Mouse (Mus musculus) neural tube, embryonic 15.5 days (tissue): ENCODE results near the gene Mrps2. TPM values are rescaled to one million over a fixed set of nuclear protein-coding genes. Genes with fewer than 3 reads are reported as not detected.
"Not testable (repeated sequence)": the region's sequence is repeated elsewhere in the genome, so short reads cannot be mapped to it uniquely, and the experiment has no call there.

Experiments used
- ATAC-seq: fragments of 200-750 bp; cut with Nextera tagmentation; 2 replicates; pipeline ENCODE4 v1.8.0; 2017; ENCODE audit warnings: mild to moderate bottlenecking, moderate TSS enrichment, moderate library complexity; ENCODE audit not compliant: low FRiP score
- H3K27ac ChIP-seq: fragments of 300-500 bp; sonication (generic); replicated peaks from 2 replicates; pipeline ENCODE4 v1.5.1; 2015; ENCODE audit warnings: mild to moderate bottlenecking, inconsistent platforms
- H3K27me3 ChIP-seq: fragments of 300-500 bp; sonication (generic); replicated peaks from 2 replicates; pipeline ENCODE4 v1.6.1; 2015; ENCODE audit warnings: inconsistent platforms
- H3K36me3 ChIP-seq: fragments of 300-500 bp; sonication (generic); 2 replicates; pipeline ENCODE4 v1.6.1; 2015; ENCODE audit warnings: inconsistent platforms
- H3K4me1 ChIP-seq: fragments of 300-500 bp; sonication (generic); 2 replicates; pipeline ENCODE4 v1.6.1; 2015; ENCODE audit warnings: inconsistent platforms
- H3K4me2 ChIP-seq: fragments of 300-500 bp; sonication (generic); 2 replicates; pipeline ENCODE4 v1.6.1; 2015; ENCODE audit warnings: inconsistent platforms, mild to moderate bottlenecking, moderate library complexity
- H3K4me3 ChIP-seq: fragments of 300-500 bp; sonication (generic); replicated peaks from 2 replicates; pipeline ENCODE4 v1.5.1; 2015; ENCODE audit warnings: mild to moderate bottlenecking, inconsistent platforms
- H3K9ac ChIP-seq: fragments of 300-500 bp; sonication (generic); replicated peaks from 2 replicates; pipeline ENCODE4 v1.6.1; 2015; ENCODE audit warnings: mild to moderate bottlenecking, inconsistent platforms
- H3K9me3 ChIP-seq: fragments of 300-500 bp; sonication (generic); replicated peaks from 2 replicates; pipeline ENCODE4 v1.6.1; 2016; ENCODE audit warnings: inconsistent platforms
- WGBS: fragments of 180-500 bp; shearing (Covaris S2); methylation state at CpG from one replicate; pipeline ENCODE4 v1.1.7; 2015; ENCODE audit warnings: mixed read lengths; 5-methylcytosine and 5-hydroxymethylcytosine counted together
- polyA plus RNA-seq: library from polyadenylated mRNA; unstranded; fragments of >200 nt; fragmentation: Nextera tagmentation; extraction: Ambion mirVana; gene quantifications from 2 replicates; pipeline ENCODE4 v1.2.1, GENCODE M21; 2015

Gene Mrps2
- polyA plus RNA-seq, 1 experiment from 2014 or later: 51.4 TPM

GRCm38 (mm10) chr2:28447315-28447670, 20.6 kb upstream of the Mrps2 start:
- ATAC-seq: peak; percentile 46; the same call in 1 of the 2 replicates
- H3K27ac ChIP-seq: peak overlapping the region; percentile 85
- H3K4me1 ChIP-seq: peaks cover 18% of the 10 kb centered on the region
- H3K9me3 ChIP-seq: no peaks in the 10 kb centered on the region
- H3K27me3 ChIP-seq: no peaks in the 10 kb centered on the region
- 11% methylated on average over 11 of the region's 11 CpGs for WGBS
- H3K4me3 ChIP-seq: peak overlapping the region; percentile 65
- peaks cover 26% of the 10 kb centered on the region for H3K36me3 ChIP-seq
- H3K9ac ChIP-seq: peak overlapping the region; percentile 88
- H3K4me2 ChIP-seq: peak overlapping the region; percentile 92

- 93% methylated on average over 11 of the region's 11 CpGs for WGBS
- Histone ChIP-seq H3K4me2 (no peak overlapping the region), H3K9me3 (no peaks in the 10 kb centered on the region)
These were observed 16.2 kb upstream of the Mrps2 start for GRCm38 (mm10) chr2:28451663-28452062.

GRCm38 (mm10) chr2:28453539-28453938, 14.3 kb upstream of the Mrps2 start:
- H3K27ac ChIP-seq: no peak overlapping the region
- peaks cover 50% of the 10 kb centered on the region for H3K36me3 ChIP-seq
- no peaks in the 10 kb centered on the region for H3K27me3 ChIP-seq
- no peak for ATAC-seq
- no peak overlapping the region for H3K9ac ChIP-seq
- no peaks in the 10 kb centered on the region for H3K4me1 ChIP-seq
- WGBS: 88% methylated on average over 6 of the region's 6 CpGs
- H3K9me3 ChIP-seq: no peaks in the 10 kb centered on the region
- H3K4me2 ChIP-seq: no peak overlapping the region
- H3K4me3 ChIP-seq: no peak overlapping the region

More at GRCm38 (mm10) chr2:28451663-28452062, 16.2 kb upstream of the Mrps2 start:
- Histone ChIP-seq H3K27ac (no peak overlapping the region), H3K27me3 (no peaks in the 10 kb centered on the region), H3K4me1 (peaks cover 11% of the 10 kb centered on the region), H3K9ac (no peak overlapping the region), H3K36me3 (peaks cover 50% of the 10 kb centered on the region), H3K4me3 (no peak overlapping the region)
- no peak for ATAC-seq

DNA sequence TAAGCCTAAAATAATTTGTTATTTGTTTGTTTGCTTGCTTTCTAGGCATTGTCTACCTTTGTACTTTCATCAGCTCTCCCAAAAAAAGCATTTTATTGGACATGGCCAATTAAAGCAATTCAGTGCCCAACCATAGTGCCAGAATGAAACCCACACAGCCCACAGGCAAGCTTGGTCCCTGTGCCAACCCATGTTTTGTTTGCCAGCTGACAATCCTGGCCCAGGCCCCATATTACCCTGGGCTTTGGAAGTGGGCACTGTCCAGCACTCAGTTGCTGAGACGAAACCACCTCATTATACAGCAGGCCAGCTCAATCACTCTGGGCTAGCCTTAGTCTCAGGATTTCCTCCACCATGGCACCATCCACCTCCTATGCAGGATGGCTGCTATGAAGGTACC, 11.2 kb upstream of the Mrps2 start:
- WGBS: 82% methylated on average over 1 of the region's 1 CpGs
- no peak overlapping the region for H3K4me2 ChIP-seq
- no peak overlapping the region for H3K27ac ChIP-seq
- no peaks in the 10 kb centered on the region for H3K9me3 ChIP-seq
- no peaks in the 10 kb centered on the region for H3K4me1 ChIP-seq
- no peaks in the 10 kb centered on the region for H3K27me3 ChIP-seq
- ATAC-seq: no peak
- no peak overlapping the region for H3K9ac ChIP-seq
- H3K36me3 ChIP-seq: peaks cover 31% of the 10 kb centered on the region
- H3K4me3 ChIP-seq: no peak overlapping the region

DNA sequence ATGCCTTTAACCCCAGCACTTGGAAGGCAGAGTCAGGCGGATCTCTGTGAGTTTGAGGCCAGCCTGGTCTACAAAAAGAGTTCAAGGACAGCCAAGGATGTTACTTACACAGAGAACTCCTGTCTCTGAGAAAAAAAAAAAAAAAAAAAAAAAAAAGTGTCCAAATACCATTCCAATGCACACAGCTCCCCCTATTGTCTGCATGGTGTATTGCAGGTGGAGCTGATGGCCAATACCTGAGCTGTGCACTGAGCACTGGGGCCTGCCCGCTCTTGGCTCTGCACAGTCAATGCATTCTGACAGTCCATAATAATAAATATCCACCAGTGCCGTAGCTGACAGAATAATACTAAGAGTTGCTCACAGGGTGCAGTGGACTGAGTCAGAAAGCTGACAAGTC, 3.9 kb upstream of the Mrps2 start:
- Histone ChIP-seq H3K4me3 (no peak overlapping the region), H3K27ac (no peak overlapping the region), H3K27me3 (no peaks in the 10 kb centered on the region), H3K36me3 (peaks cover under 1% of the 10 kb centered on the region), H3K4me2 (no peak overlapping the region), H3K9me3 (no peaks in the 10 kb centered on the region), H3K9ac (no peak overlapping the region), H3K4me1 (peaks cover 21% of the 10 kb centered on the region)
- ATAC-seq: no peak
- 48% methylated on average over 3 of the region's 3 CpGs for WGBS

DNA sequence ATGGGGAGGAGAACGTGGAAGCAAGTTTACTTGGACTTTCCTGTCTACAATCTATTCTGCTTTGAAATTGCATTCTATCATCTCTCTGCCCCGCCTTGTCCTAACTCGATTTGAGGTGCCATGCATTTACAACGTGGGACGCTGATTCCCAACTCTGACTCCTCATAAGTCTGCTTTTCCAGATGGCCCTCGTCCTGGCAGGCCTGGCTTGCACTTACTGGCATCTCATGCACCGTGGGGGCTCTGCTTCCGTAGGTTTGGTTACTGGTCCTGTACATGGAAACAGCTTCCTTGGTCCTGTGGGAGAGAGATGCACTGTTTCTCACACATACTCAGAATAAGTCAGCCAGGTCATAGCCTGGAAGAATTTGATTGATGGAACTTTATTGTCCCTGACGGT, 2.9 kb upstream of the Mrps2 start:
- Histone ChIP-seq H3K9me3 (no peaks in the 10 kb centered on the region), H3K27ac (no peak overlapping the region), H3K4me3 (no peak overlapping the region), H3K9ac (no peak overlapping the region), H3K27me3 (no peaks in the 10 kb centered on the region), H3K4me2 (no peak overlapping the region), H3K36me3 (peaks cover 11% of the 10 kb centered on the region), H3K4me1 (peaks cover 25% of the 10 kb centered on the region)
- no peak for ATAC-seq
- 81% methylated on average over 9 of the region's 9 CpGs for WGBS

DNA sequence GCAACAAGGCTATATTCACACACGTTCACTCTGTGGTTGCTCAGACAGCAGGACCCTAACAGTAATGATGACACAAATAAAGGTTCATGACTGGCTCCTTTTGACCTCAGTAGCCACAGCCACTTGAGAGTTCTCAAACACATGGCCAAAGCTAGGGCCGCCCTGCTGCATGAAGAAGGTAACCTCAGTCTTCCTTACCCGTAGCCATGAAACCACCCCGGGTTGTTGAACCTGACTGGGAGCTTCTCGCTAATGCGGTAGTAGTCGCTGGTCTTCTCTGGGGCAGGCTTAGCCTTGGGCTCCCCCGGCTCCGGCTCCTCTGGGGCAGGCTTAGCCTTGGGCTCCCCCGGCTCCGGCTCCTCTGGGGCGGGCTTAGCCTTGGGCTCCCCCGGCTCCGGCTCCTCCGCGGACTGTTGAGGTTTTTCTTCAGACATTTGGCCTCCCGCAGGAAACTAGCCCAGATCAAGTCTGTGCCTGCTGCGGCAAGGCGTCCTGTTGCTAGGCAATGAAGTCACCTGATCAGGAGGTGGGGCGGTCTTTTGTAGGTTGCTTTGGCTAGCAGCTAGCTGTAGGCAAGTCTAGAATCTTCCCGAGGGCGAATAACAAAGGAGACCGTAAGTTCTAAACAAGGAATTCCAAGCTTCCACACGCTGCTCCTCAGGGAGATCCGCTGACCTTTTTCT, 1.9 kb upstream of the Mrps2 start, which contains the start of gene 1700007K13Rik:
TSS of gene 1700007K13Rik (minus strand) at position 497 of the 683 bp plus-strand sequence.
- peak within 1 kb of the TSS; percentile 20; the same call in 1 of the 2 replicates for H3K9ac ChIP-seq

GRCm38 (mm10) chr2:28468486-28469225, 790 bp downstream of the Mrps2 start:
- 57% methylated on average over 18 of the region's 18 CpGs for WGBS
- H3K27me3 ChIP-seq: no peaks in the 10 kb centered on the region

More for the DNA sequence above, 1.9 kb upstream of the Mrps2 start, which contains the start of gene 1700007K13Rik:
- no peaks in the 10 kb centered on the region for H3K9me3 ChIP-seq
- H3K27me3 ChIP-seq: no peaks in the 10 kb centered on the region
- peak; percentile 53 for ATAC-seq
- H3K36me3 ChIP-seq: peaks cover 22% of the 10 kb centered on the region
- 5% methylated on average over 25 of the region's 25 CpGs for WGBS
- H3K4me2 ChIP-seq: peak within 1 kb of the TSS; percentile 64
- H3K4me3 ChIP-seq: peak within 1 kb of the TSS; percentile 27
- H3K4me1 ChIP-seq: peaks cover 25% of the 10 kb centered on the region
- no peak within 1 kb of the TSS for H3K27ac ChIP-seq

GRCm38 (mm10) chr2:28469461-28469860, 1.6 kb downstream of the Mrps2 start:
- Histone ChIP-seq H3K4me2 (no peak overlapping the region), H3K9ac (no peak overlapping the region), H3K4me3 (no peak overlapping the region), H3K27me3 (no peaks in the 10 kb centered on the region), H3K4me1 (peaks cover 25% of the 10 kb centered on the region), H3K27ac (no peak overlapping the region), H3K36me3 (peaks cover 43% of the 10 kb centered on the region), H3K9me3 (peaks cover 8% of the 10 kb centered on the region; the same call in 1 of the 2 replicates)
- no peak for ATAC-seq
- 98% methylated on average over 14 of the region's 14 CpGs for WGBS

More at GRCm38 (mm10) chr2:28468486-28469225, 790 bp downstream of the Mrps2 start:
- H3K36me3 ChIP-seq: peaks cover 43% of the 10 kb centered on the region
- peak overlapping the region; percentile 90 for H3K4me3 ChIP-seq
- H3K4me2 ChIP-seq: peak overlapping the region; percentile 66
- H3K27ac ChIP-seq: peak overlapping the region; percentile 54; the same call in 1 of the 2 replicates
- H3K9me3 ChIP-seq: peaks cover 8% of the 10 kb centered on the region; the same call in 1 of the 2 replicates
- H3K9ac ChIP-seq: peak overlapping the region; percentile 97
- ATAC-seq: no peak
- H3K4me1 ChIP-seq: peaks cover 25% of the 10 kb centered on the region

- Histone ChIP-seq H3K9ac (no peak overlapping the region), H3K4me2 (no peak overlapping the region), H3K27me3 (no peaks in the 10 kb centered on the region), H3K36me3 (peaks cover 43% of the 10 kb centered on the region), H3K4me1 (peaks cover 25% of the 10 kb centered on the region), H3K4me3 (no peak overlapping the region), H3K27ac (no peak overlapping the region), H3K9me3 (peaks cover 8% of the 10 kb centered on the region; the same call in 1 of the 2 replicates)
- no peak for ATAC-seq
- WGBS: 92% methylated on average over 2 of the region's 2 CpGs
These were observed 2.7 kb downstream of the Mrps2 start for GRCm38 (mm10) chr2:28470591-28470990.

DNA sequence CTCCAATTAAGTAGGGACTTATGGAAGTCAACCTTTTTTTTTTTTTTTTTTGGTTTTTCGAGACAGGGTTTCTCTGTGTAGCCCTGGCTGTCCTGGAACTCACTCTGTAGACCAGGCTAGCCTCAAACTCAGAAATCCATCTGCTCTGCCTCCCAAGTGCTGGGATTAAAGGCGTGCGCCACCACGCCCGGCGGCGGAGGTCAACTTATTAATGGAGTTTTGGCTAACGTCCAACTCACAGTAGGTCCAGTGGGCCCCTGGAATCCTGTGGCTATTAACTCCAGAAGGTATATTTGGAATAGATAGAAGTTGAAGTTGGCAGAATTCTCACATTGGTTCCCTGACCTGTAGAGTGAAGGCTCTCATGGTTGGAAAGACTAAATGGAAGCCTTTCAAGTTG, 4.1 kb downstream of the Mrps2 start:
- H3K4me3 ChIP-seq, H3K27me3 ChIP-seq, H3K27ac ChIP-seq, ATAC-seq, H3K9ac ChIP-seq, H3K4me2 ChIP-seq, H3K9me3 ChIP-seq: not testable (repeated sequence)
- H3K36me3 ChIP-seq: peaks cover 43% of the 10 kb centered on the region
- WGBS: 97% methylated on average over 8 of the region's 8 CpGs
- peaks cover 16% of the 10 kb centered on the region for H3K4me1 ChIP-seq

- H3K9ac ChIP-seq, H3K4me3 ChIP-seq, H3K27ac ChIP-seq, H3K9me3 ChIP-seq, H3K4me2 ChIP-seq, ATAC-seq, H3K4me1 ChIP-seq, H3K36me3 ChIP-seq, H3K27me3 ChIP-seq: not testable (repeated sequence)
- 97% methylated on average over 4 of the region's 5 CpGs for WGBS
These were observed 10.1 kb downstream of the Mrps2 start for GRCm38 (mm10) chr2:28477993-28478392.
